Mouse (Mus musculus) ES-Bruce4 (cell line): ENCODE data around the gene Tpr. TPM values are rescaled to one million over a fixed set of nuclear protein-coding genes. Genes with fewer than 3 reads are reported as not detected.

Experiments used
- H3K27ac ChIP-seq: 2 replicates; pipeline ENCODE4 v1.5.1; 2012; ENCODE audit warnings: low read length, inconsistent platforms; ENCODE audit not compliant: insufficient read depth
- H3K27me3 ChIP-seq: 2 replicates; pipeline ENCODE4 v1.6.1; 2012; ENCODE audit warnings: mild to moderate bottlenecking, low read length, inconsistent platforms; ENCODE audit not compliant: control insufficient read depth, poor library complexity, insufficient read depth, severe bottlenecking
- H3K36me3 ChIP-seq: 2 replicates; pipeline ENCODE4 v1.6.1; 2012; ENCODE audit warnings: inconsistent platforms, mild to moderate bottlenecking, low read length, moderate library complexity; ENCODE audit not compliant: control insufficient read depth, poor library complexity, insufficient read depth, severe bottlenecking
- H3K4me1 ChIP-seq: one replicate; pipeline ENCODE4 v1.8.1; 2011; ENCODE audit warnings: low read length; ENCODE audit not compliant: control insufficient read depth, insufficient read depth
- H3K4me3 ChIP-seq: 2 replicates; pipeline ENCODE4 v1.5.1; 2011; ENCODE audit warnings: low read depth, mild to moderate bottlenecking, low read length
- H3K9ac ChIP-seq: 2 replicates; pipeline ENCODE4 v1.6.1; 2012; ENCODE audit warnings: low read depth, mild to moderate bottlenecking, inconsistent platforms; ENCODE audit not compliant: poor library complexity, severe bottlenecking
- H3K9me3 ChIP-seq: replicated peaks from 2 replicates; pipeline ENCODE4 v1.6.1; 2012; ENCODE audit warnings: mild to moderate bottlenecking, low read length, inconsistent platforms; ENCODE audit not compliant: control insufficient read depth, poor library complexity, insufficient read depth, severe bottlenecking
- CTCF ChIP-seq: IDR thresholded peaks from one replicate; pipeline ENCODE4 v1.8.1; 2011; ENCODE audit warnings: low read depth, low read length
- EP300 ChIP-seq: IDR thresholded peaks from 2 replicates; pipeline ENCODE4 v1.6.1; 2011; ENCODE audit warnings: low read depth, low read length; ENCODE audit not compliant: insufficient read depth
- POLR2A ChIP-seq: IDR thresholded peaks from one replicate; pipeline ENCODE4 v1.8.1; 2011; ENCODE audit warnings: low read length; ENCODE audit not compliant: insufficient read depth
- polyA plus RNA-seq: library from polyadenylated mRNA; stranded (reverse); fragments of >200 nt; gene quantifications from 2 replicates; pipeline ENCODE4 v1.2.4, GENCODE M21; 2011; ENCODE audit warnings: low read depth; ENCODE audit not compliant: missing spikeins, insufficient read depth, insufficient read length

Tpr gene
- polyA plus RNA-seq, 1 experiment, result 254 TPM

DNA sequence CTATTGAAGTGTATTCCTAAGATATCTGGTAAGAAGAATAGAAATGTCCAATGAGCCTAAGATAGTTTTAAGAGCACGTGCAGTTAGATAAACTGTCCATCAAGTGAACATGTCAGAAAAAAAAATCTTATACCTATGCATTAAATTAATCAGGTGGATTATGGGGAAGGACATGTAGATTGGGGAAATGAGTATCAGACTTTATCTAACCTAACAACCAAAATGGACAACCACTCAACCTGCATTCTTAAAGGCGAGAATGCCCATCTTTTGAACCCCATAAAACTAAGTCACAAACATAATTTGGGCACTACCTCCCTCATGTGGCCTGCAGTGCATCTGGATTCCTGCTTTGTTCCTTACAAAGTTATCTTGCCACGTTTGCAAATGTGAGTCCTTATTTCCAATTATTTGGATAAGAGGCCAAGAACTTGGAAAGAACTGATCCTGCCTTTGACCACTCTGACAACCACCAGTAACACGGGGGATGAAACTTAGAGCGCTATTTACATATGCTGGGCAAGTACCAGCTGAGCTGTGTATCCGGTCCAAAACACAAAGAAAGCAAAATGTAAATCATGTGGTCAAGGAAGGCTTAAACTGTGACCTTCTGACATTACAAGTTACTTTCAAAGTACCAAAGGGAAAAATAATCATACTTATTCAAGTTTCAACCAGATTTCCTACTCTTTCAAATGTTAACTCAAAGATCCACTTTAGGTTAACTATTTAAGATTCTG lies 3.1 kb upstream of the Tpr start:
- no peak overlapping the region for H3K9ac ChIP-seq
- no peak overlapping the region for H3K4me3 ChIP-seq
- no peaks in the 10 kb centered on the region for H3K4me1 ChIP-seq
- no peaks in the 10 kb centered on the region; the same call in 1 of the 2 replicates for H3K36me3 ChIP-seq
- H3K27ac ChIP-seq, result no peak overlapping the region
- TF ChIP-seq EP300 (no peak), POLR2A (no peak), CTCF (no peak)
- H3K27me3 ChIP-seq, result no peaks in the 10 kb centered on the region
- no peaks in the 10 kb centered on the region for H3K9me3 ChIP-seq

DNA sequence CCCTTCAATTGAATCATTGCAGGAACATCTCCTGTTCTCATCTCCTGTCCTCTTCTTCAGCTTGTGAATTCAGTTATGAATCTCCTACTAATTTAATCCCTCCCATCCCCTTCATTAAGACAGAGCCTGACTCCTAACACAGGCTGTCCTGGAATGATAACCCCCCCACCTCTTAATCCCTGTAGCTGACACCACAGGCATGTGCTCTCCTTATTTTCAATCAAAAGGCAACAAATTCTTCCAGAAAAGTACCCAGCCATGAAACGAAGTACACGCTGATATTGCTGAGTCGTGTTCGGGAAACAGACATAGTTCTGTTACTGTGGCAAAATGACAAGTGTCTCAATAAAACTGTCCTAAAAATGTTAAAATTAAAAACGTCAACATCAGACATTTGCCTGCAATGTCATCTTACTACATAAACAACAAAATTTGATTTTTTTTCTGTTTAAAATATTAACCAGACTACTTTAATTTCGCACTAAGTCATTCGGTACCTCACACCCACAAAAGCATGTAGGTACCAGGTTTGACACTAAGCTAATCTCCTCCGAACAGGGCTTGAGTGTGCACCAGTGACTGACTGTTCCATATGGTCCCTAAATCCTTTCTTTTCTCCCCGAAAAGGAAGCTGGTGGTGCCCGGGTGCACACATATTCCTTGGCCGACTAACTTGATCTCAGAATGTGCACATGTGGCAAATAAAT lies 554 bp upstream of the Tpr start:
- no peaks in the 10 kb centered on the region for H3K4me1 ChIP-seq
- no peaks in the 10 kb centered on the region for H3K27me3 ChIP-seq
- no peaks in the 10 kb centered on the region for H3K9me3 ChIP-seq
- H3K4me3 ChIP-seq, result peak overlapping the region; percentile 99
- peaks cover 19% of the 10 kb centered on the region for H3K36me3 ChIP-seq
- peak overlapping the region; percentile 70 for H3K9ac ChIP-seq
- no peak overlapping the region for H3K27ac ChIP-seq
- TF ChIP-seq EP300, result no peak
- no peak for TF ChIP-seq POLR2A
- no peak for TF ChIP-seq CTCF

DNA sequence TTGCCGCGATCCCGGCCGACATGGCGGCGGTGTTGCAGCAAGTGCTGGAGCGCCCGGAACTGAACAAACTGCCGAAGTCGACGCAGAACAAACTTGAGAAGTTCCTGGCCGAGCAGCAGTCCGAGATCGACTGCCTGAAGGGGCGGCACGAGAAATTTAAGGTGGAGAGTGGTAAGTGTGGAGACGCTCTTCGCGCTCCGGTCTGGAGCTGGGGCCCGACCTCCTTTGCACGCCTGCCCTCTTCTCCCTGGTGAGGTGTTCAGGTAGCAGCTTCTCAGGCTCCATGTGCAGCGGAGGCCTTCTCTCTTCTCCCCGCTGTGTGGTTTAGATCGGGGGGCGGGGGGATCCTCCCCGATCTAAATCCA lies 832 bp downstream of the Tpr start:
- Histone ChIP-seq H3K27me3 (no peaks in the 10 kb centered on the region), H3K9me3 (no peaks in the 10 kb centered on the region), H3K4me3 (peak overlapping the region; percentile 72), H3K36me3 (peaks cover 25% of the 10 kb centered on the region), H3K27ac (peak overlapping the region; percentile 8; the same call in 1 of the 2 replicates), H3K4me1 (no peaks in the 10 kb centered on the region), H3K9ac (peak overlapping the region; percentile 74)
- TF ChIP-seq POLR2A (peak; percentile 4), EP300 (no peak)

DNA sequence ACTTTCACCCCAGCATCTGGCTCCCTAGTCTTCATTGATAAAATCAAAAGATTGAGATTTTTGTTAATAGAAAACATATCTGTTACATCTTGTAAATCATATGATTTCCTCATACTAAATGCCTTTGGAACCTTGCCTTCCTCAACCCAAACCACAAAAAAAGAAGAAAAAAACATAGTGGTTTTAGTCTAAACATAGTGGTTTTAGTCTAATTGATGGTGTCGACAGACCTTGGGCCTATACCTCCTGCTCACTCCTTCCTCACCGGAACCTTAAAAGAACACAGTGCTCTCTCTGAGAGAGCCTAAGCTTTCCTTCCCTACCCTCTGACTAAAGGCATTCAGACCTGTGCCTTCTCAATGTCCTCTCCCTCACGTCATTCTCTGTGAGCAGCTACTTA lies 3.4 kb downstream of the Tpr start:
- no peaks in the 10 kb centered on the region for H3K4me1 ChIP-seq
- H3K9me3 ChIP-seq, result no peaks in the 10 kb centered on the region
- peaks cover 37% of the 10 kb centered on the region for H3K36me3 ChIP-seq
- H3K4me3 ChIP-seq, result no peak overlapping the region
- H3K9ac ChIP-seq, result no peak overlapping the region
- TF ChIP-seq CTCF, result no peak
- TF ChIP-seq POLR2A, result no peak
- TF ChIP-seq EP300, result no peak
- H3K27me3 ChIP-seq, result no peaks in the 10 kb centered on the region
- no peak overlapping the region for H3K27ac ChIP-seq

DNA sequence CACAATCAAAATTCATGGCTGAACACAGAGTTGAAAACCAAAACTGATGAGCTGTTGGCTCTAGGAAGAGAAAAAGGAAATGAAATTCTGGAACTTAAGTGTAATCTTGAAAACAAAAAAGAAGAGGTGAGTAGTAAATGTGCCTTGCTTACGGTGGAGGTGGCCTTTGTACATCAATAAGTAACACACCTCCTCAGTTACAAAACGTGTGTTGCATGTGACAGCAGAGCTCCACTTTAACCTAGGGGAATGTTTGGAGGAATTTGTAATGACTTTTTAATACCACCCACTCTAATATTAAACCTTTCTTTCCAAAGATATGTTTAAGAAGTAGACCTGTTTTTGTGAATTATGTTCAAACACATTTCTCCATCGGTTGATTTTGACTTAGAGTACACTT lies 11.3 kb downstream of the Tpr start:
- H3K9me3 ChIP-seq, result no peaks in the 10 kb centered on the region
- no peak overlapping the region for H3K4me3 ChIP-seq
- no peak overlapping the region for H3K9ac ChIP-seq
- no peak for TF ChIP-seq CTCF
- no peak for TF ChIP-seq EP300
- no peak for TF ChIP-seq POLR2A
- H3K36me3 ChIP-seq, result peaks cover 48% of the 10 kb centered on the region
- H3K4me1 ChIP-seq, result no peaks in the 10 kb centered on the region
- H3K27me3 ChIP-seq, result no peaks in the 10 kb centered on the region
- H3K27ac ChIP-seq, result no peak overlapping the region

DNA sequence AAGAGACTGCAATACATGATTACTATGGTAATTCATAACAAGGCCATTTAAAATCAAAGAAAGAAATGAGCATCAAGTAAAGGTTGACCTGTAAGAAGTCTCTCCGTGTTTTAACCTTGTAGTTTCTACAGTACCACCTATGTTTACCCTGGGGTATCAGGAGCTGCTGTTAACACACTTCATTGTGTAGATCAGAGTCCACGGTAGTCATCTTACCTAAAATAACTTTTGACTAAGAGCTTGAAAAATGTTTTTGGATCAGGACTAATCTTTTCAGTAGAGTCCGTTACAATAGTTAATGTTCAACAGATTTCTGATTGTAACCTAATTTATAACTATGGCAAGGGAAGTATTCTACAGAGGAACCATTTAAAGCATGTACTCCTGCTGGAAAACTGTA lies 11.9 kb downstream of the Tpr start:
- no peak for TF ChIP-seq POLR2A
- Histone ChIP-seq H3K36me3 (peaks cover 48% of the 10 kb centered on the region), H3K27me3 (no peaks in the 10 kb centered on the region), H3K4me3 (no peak overlapping the region), H3K27ac (no peak overlapping the region), H3K9me3 (no peaks in the 10 kb centered on the region), H3K9ac (no peak overlapping the region), H3K4me1 (no peaks in the 10 kb centered on the region)
